Mouse (Mus musculus): ENCODE data around the gene Gdpd1.

The Gdpd1 gene

GRCm38 (mm10) chr11:86993041-86994037 lies 80.5 kb downstream of the Gdpd1 start, which contains the start of gene Ypel2:
Ypel2 (minus strand) TSS chr11:86993707.
- in situ Hi-C loops (cut with MboI, MseI): loop anchor here (10.0 kb wide), 1 partner anchor 89 kb away; no protein-coding TSS in a partner anchor

GRCm38 (mm10) chr11:86992461-86992988 lies 81.3 kb downstream of the Gdpd1 start:
- in situ Hi-C loops (cut with MboI, MseI): loop anchor here (10.0 kb wide), 1 partner anchor 88 kb away; no protein-coding TSS in a partner anchor

GRCm38 (mm10) chr11:86991241-86991640 lies 82.6 kb downstream of the Gdpd1 start:
- in situ Hi-C loops (cut with MboI, MseI): loop anchor here (10.0 kb wide), 1 partner anchor 86 kb away; no protein-coding TSS in a partner anchor

- in situ Hi-C loops (cut with MboI, MseI): loop anchor here (10.0 kb wide), 1 partner anchor 86 kb away; no protein-coding TSS in a partner anchor
These were observed 83.6 kb downstream of the Gdpd1 start for GRCm38 (mm10) chr11:86990309-86990708.

GRCm38 (mm10) chr11:86984990-86985389 lies 88.9 kb downstream of the Gdpd1 start:
- in situ Hi-C loops (cut with MboI, MseI): no loop called here

All from T-helper 2 cell (primary cell).